Mouse (Mus musculus): ENCODE results near the gene Tmem144.

Gene Tmem144

GRCm38 (mm10) chr3:79852654-79853166 lies at the start of gene Tmem144:
Tmem144 (minus strand) TSS chr3:79852773.
- TF ChIP-seq GATA4 (IDR thresholded peaks at IDR 0.05; ENCODE audit: insufficient replicate concordance, low read length): no peak

- TF ChIP-seq GATA4 (IDR thresholded peaks at IDR 0.05; ENCODE audit: insufficient replicate concordance, low read length): no peak
Observed at GRCm38 (mm10) chr3:79901734-79902133, 49.2 kb upstream of the Tmem144 start.

- TF ChIP-seq GATA4 (IDR thresholded peaks at IDR 0.05; ENCODE audit: insufficient replicate concordance, low read length): no peak
Observed at GRCm38 (mm10) chr3:79901321-79901720, 48.7 kb upstream of the Tmem144 start.

GRCm38 (mm10) chr3:79900502-79900901 lies 47.9 kb upstream of the Tmem144 start:
- TF ChIP-seq GATA4 (IDR thresholded peaks at IDR 0.05; ENCODE audit: insufficient replicate concordance, low read length): no peak

GRCm38 (mm10) chr3:79899906-79900305 lies 47.3 kb upstream of the Tmem144 start:
- no peak for TF ChIP-seq GATA4 (IDR thresholded peaks at IDR 0.05; ENCODE audit: insufficient replicate concordance, low read length)

- TF ChIP-seq GATA4 (IDR thresholded peaks at IDR 0.05; ENCODE audit: insufficient replicate concordance, low read length): no peak
Observed at GRCm38 (mm10) chr3:79898514-79898913, 45.9 kb upstream of the Tmem144 start.

- no peak for TF ChIP-seq GATA4 (IDR thresholded peaks at IDR 0.05; ENCODE audit: insufficient replicate concordance, low read length)
Observed at GRCm38 (mm10) chr3:79897534-79898370, 45.2 kb upstream of the Tmem144 start.

GRCm38 (mm10) chr3:79887966-79888365 lies 35.4 kb upstream of the Tmem144 start:
- TF ChIP-seq GATA4 (IDR thresholded peaks at IDR 0.05; ENCODE audit: insufficient replicate concordance, low read length): no peak

GRCm38 (mm10) chr3:79887161-79887855 lies 34.7 kb upstream of the Tmem144 start:
- no peak for TF ChIP-seq GATA4 (IDR thresholded peaks at IDR 0.05; ENCODE audit: insufficient replicate concordance, low read length)

GRCm38 (mm10) chr3:79886357-79887091 lies 34.0 kb upstream of the Tmem144 start:
- TF ChIP-seq GATA4 (IDR thresholded peaks at IDR 0.05; ENCODE audit: insufficient replicate concordance, low read length): no peak

- TF ChIP-seq GATA4 (IDR thresholded peaks at IDR 0.05; ENCODE audit: insufficient replicate concordance, low read length): no peak
Observed at GRCm38 (mm10) chr3:79885686-79886356, 33.2 kb upstream of the Tmem144 start.

- no peak for TF ChIP-seq GATA4 (IDR thresholded peaks at IDR 0.05; ENCODE audit: insufficient replicate concordance, low read length)
Observed at GRCm38 (mm10) chr3:79884761-79885189, 32.2 kb upstream of the Tmem144 start.

- no peak for TF ChIP-seq GATA4 (IDR thresholded peaks at IDR 0.05; ENCODE audit: insufficient replicate concordance, low read length)
Observed at GRCm38 (mm10) chr3:79884305-79884704, 31.7 kb upstream of the Tmem144 start, which contains the start of gene Fam198b. Fam198b (plus strand) TSS chr3:79884533.

- TF ChIP-seq GATA4 (IDR thresholded peaks at IDR 0.05; ENCODE audit: insufficient replicate concordance, low read length): no peak
Observed at GRCm38 (mm10) chr3:79883092-79883491, 30.5 kb upstream of the Tmem144 start.

GRCm38 (mm10) chr3:79881645-79882044 lies 29.1 kb upstream of the Tmem144 start:
- no peak for TF ChIP-seq GATA4 (IDR thresholded peaks at IDR 0.05; ENCODE audit: insufficient replicate concordance, low read length)

Measured in liver, adult (tissue).